Mouse (Mus musculus): ENCODE results near the gene 1810009J06Rik. TPM values are rescaled to one million over a fixed set of nuclear protein-coding genes. Genes with fewer than 3 reads are reported as not detected.
"Not testable (repeated sequence)": the region's sequence is repeated elsewhere in the genome, so short reads cannot be mapped to it uniquely, and the experiment has no call there.

The 1810009J06Rik gene
- polyA plus RNA-seq (2011; ENCODE audit: insufficient read depth, insufficient read length, low read depth, missing spikeins): not detected in 2 replicates

- H3K4me3 ChIP-seq (ENCODE audit: low read depth, low read length); H3K9me3 ChIP-seq (replicated peaks; ENCODE audit: control insufficient read depth, insufficient read depth, low read length, poor library complexity, severe bottlenecking); H3K27ac ChIP-seq (ENCODE audit: insufficient read depth, low read length); H3K27me3 ChIP-seq (ENCODE audit: control insufficient read depth, insufficient read depth, low read length, poor library complexity, severe bottlenecking); H3K9ac ChIP-seq (ENCODE audit: low read depth, poor library complexity, severe bottlenecking); H3K36me3 ChIP-seq (ENCODE audit: control insufficient read depth, insufficient read depth, low read length, poor library complexity, severe bottlenecking); H3K4me1 ChIP-seq (ENCODE audit: control insufficient read depth, insufficient read depth, low read length): not testable (repeated sequence)
Observed at GRCm38 (mm10) chr6:40964454-40964853, at the start of gene 1810009J06Rik. TSS of gene 1810009J06Rik (plus strand) at chr6:40964754.

- no peaks in the 10 kb centered on the region for H3K36me3 ChIP-seq (ENCODE audit: control insufficient read depth, insufficient read depth, low read length, poor library complexity, severe bottlenecking)
- H3K9ac ChIP-seq (ENCODE audit: low read depth, poor library complexity, severe bottlenecking): no peak overlapping the region
- no peak overlapping the region for H3K4me3 ChIP-seq (ENCODE audit: low read depth, low read length)
- no peaks in the 10 kb centered on the region for H3K27me3 ChIP-seq (ENCODE audit: control insufficient read depth, insufficient read depth, low read length, poor library complexity, severe bottlenecking)
- no peak overlapping the region for H3K27ac ChIP-seq (ENCODE audit: insufficient read depth, low read length)
- no peaks in the 10 kb centered on the region for H3K9me3 ChIP-seq (replicated peaks; ENCODE audit: control insufficient read depth, insufficient read depth, low read length, poor library complexity, severe bottlenecking)
- H3K4me1 ChIP-seq (ENCODE audit: control insufficient read depth, insufficient read depth, low read length): no peaks in the 10 kb centered on the region
- TF ChIP-seq POLR2A (IDR thresholded peaks at IDR 0.05; ENCODE audit: insufficient read depth, low read length): no peak
- TF ChIP-seq EP300 (IDR thresholded peaks at IDR 0.05; ENCODE audit: insufficient read depth, low read depth, low read length): no peak
- no peak for TF ChIP-seq CTCF (IDR thresholded peaks at IDR 0.05; ENCODE audit: low read depth, low read length)
Observed at GRCm38 (mm10) chr6:40919954-40920353, 44.6 kb upstream of the 1810009J06Rik start.

- TF ChIP-seq CTCF (IDR thresholded peaks at IDR 0.05; ENCODE audit: low read depth, low read length) (no peak), POLR2A (IDR thresholded peaks at IDR 0.05; ENCODE audit: insufficient read depth, low read length) (no peak), EP300 (IDR thresholded peaks at IDR 0.05; ENCODE audit: insufficient read depth, low read depth, low read length) (no peak)
- Histone ChIP-seq H3K9ac (ENCODE audit: low read depth, poor library complexity, severe bottlenecking) (no peak within 1 kb of the TSS), H3K27ac (ENCODE audit: insufficient read depth, low read length) (no peak within 1 kb of the TSS), H3K9me3 (replicated peaks; ENCODE audit: control insufficient read depth, insufficient read depth, low read length, poor library complexity, severe bottlenecking) (no peaks in the 10 kb centered on the region), H3K27me3 (ENCODE audit: control insufficient read depth, insufficient read depth, low read length, poor library complexity, severe bottlenecking) (no peaks in the 10 kb centered on the region), H3K36me3 (ENCODE audit: control insufficient read depth, insufficient read depth, low read length, poor library complexity, severe bottlenecking) (no peaks in the 10 kb centered on the region), H3K4me3 (ENCODE audit: low read depth, low read length) (no peak within 1 kb of the TSS), H3K4me1 (ENCODE audit: control insufficient read depth, insufficient read depth, low read length) (no peaks in the 10 kb centered on the region)
Observed at GRCm38 (mm10) chr6:40940457-40940856, 24.1 kb upstream of the 1810009J06Rik start, which contains the start of gene 1700074P13Rik. TSS of gene 1700074P13Rik (minus strand) at chr6:40940557.

GRCm38 (mm10) chr6:40951770-40952169 lies 12.8 kb upstream of the 1810009J06Rik start, which contains the start of gene Gm4744:
TSS of gene Gm4744 (minus strand) at chr6:40951870.
- Histone ChIP-seq H3K9ac (ENCODE audit: low read depth, poor library complexity, severe bottlenecking) (no peak within 1 kb of the TSS), H3K4me1 (ENCODE audit: control insufficient read depth, insufficient read depth, low read length) (no peaks in the 10 kb centered on the region), H3K4me3 (ENCODE audit: low read depth, low read length) (no peak within 1 kb of the TSS), H3K27ac (ENCODE audit: insufficient read depth, low read length) (no peak within 1 kb of the TSS), H3K9me3 (replicated peaks; ENCODE audit: control insufficient read depth, insufficient read depth, low read length, poor library complexity, severe bottlenecking) (no peaks in the 10 kb centered on the region), H3K36me3 (ENCODE audit: control insufficient read depth, insufficient read depth, low read length, poor library complexity, severe bottlenecking) (no peaks in the 10 kb centered on the region), H3K27me3 (ENCODE audit: control insufficient read depth, insufficient read depth, low read length, poor library complexity, severe bottlenecking) (no peaks in the 10 kb centered on the region)
- TF ChIP-seq POLR2A (IDR thresholded peaks at IDR 0.05; ENCODE audit: insufficient read depth, low read length): no peak
- TF ChIP-seq EP300 (IDR thresholded peaks at IDR 0.05; ENCODE audit: insufficient read depth, low read depth, low read length): no peak
- TF ChIP-seq CTCF (IDR thresholded peaks at IDR 0.05; ENCODE audit: low read depth, low read length): no peak

GRCm38 (mm10) chr6:40953716-40954115 lies 10.8 kb upstream of the 1810009J06Rik start:
- TF ChIP-seq POLR2A (IDR thresholded peaks at IDR 0.05; ENCODE audit: insufficient read depth, low read length) (no peak), CTCF (IDR thresholded peaks at IDR 0.05; ENCODE audit: low read depth, low read length) (no peak), EP300 (IDR thresholded peaks at IDR 0.05; ENCODE audit: insufficient read depth, low read depth, low read length) (no peak)
- H3K4me3 ChIP-seq (ENCODE audit: low read depth, low read length): no peak overlapping the region
- H3K9me3 ChIP-seq (replicated peaks; ENCODE audit: control insufficient read depth, insufficient read depth, low read length, poor library complexity, severe bottlenecking): no peaks in the 10 kb centered on the region
- H3K36me3 ChIP-seq (ENCODE audit: control insufficient read depth, insufficient read depth, low read length, poor library complexity, severe bottlenecking): no peaks in the 10 kb centered on the region
- H3K27me3 ChIP-seq (ENCODE audit: control insufficient read depth, insufficient read depth, low read length, poor library complexity, severe bottlenecking): no peaks in the 10 kb centered on the region
- H3K4me1 ChIP-seq (ENCODE audit: control insufficient read depth, insufficient read depth, low read length): no peaks in the 10 kb centered on the region
- no peak overlapping the region for H3K27ac ChIP-seq (ENCODE audit: insufficient read depth, low read length)
- no peak overlapping the region for H3K9ac ChIP-seq (ENCODE audit: low read depth, poor library complexity, severe bottlenecking)

- H3K4me1 ChIP-seq (ENCODE audit: control insufficient read depth, insufficient read depth, low read length); H3K27me3 ChIP-seq (ENCODE audit: control insufficient read depth, insufficient read depth, low read length, poor library complexity, severe bottlenecking); H3K27ac ChIP-seq (ENCODE audit: insufficient read depth, low read length); H3K9ac ChIP-seq (ENCODE audit: low read depth, poor library complexity, severe bottlenecking); H3K4me3 ChIP-seq (ENCODE audit: low read depth, low read length); H3K36me3 ChIP-seq (ENCODE audit: control insufficient read depth, insufficient read depth, low read length, poor library complexity, severe bottlenecking); H3K9me3 ChIP-seq (replicated peaks; ENCODE audit: control insufficient read depth, insufficient read depth, low read length, poor library complexity, severe bottlenecking): not testable (repeated sequence)
Observed at GRCm38 (mm10) chr6:40999379-40999778, 34.8 kb downstream of the 1810009J06Rik start, which contains the start of gene Gm2663. TSS of gene Gm2663 (minus strand) at chr6:40999479.
